Mouse (Mus musculus) splenic B cell, adult 2 months (primary cell): Measurements from ENCODE around the gene Fbxo7.
"Not testable (repeated sequence)": the region's sequence is repeated elsewhere in the genome, so short reads cannot be mapped to it uniquely, and the experiment has no call there.

ENCODE experiments used
- DNase-seq: peaks from one replicate; pipeline ENCODE4 v3.0.0-alpha.2; 2011; ENCODE audit warnings: low read depth, low spot score
- H3K27me3 ChIP-seq: 2 replicates; pipeline ENCODE4 v1.6.1; 2012; ENCODE audit warnings: mild to moderate bottlenecking, low read length, moderate library complexity, mixed read lengths; ENCODE audit not compliant: control insufficient read depth, poor library complexity, insufficient read depth, severe bottlenecking
- H3K36me3 ChIP-seq: 2 replicates; pipeline ENCODE4 v1.6.1; 2012; ENCODE audit warnings: mild to moderate bottlenecking, low read length, moderate library complexity, mixed read lengths; ENCODE audit not compliant: control insufficient read depth, poor library complexity, insufficient read depth, severe bottlenecking

Fbxo7 gene

GRCm38 (mm10) chr10:86022474-86022816, 673 bp downstream of the Fbxo7 start:
- H3K27me3 ChIP-seq: no peaks in the 10 kb centered on the region
- peaks cover 3% of the 10 kb centered on the region; the same call in 1 of the 2 replicates for H3K36me3 ChIP-seq
- DNase-seq: no peak

- no peaks in the 10 kb centered on the region for H3K27me3 ChIP-seq
- no peak for DNase-seq
- peaks cover 3% of the 10 kb centered on the region; the same call in 1 of the 2 replicates for H3K36me3 ChIP-seq
These were observed 1.4 kb downstream of the Fbxo7 start for GRCm38 (mm10) chr10:86023149-86023548.

- no peak for DNase-seq
- H3K36me3 ChIP-seq: peaks cover 10% of the 10 kb centered on the region
- H3K27me3 ChIP-seq: no peaks in the 10 kb centered on the region
These were observed 4.1 kb downstream of the Fbxo7 start for GRCm38 (mm10) chr10:86025906-86026305.

GRCm38 (mm10) chr10:86026354-86026753, 4.6 kb downstream of the Fbxo7 start:
- Histone ChIP-seq H3K36me3 (peaks cover 10% of the 10 kb centered on the region), H3K27me3 (no peaks in the 10 kb centered on the region)
- no peak for DNase-seq

- DNase-seq, H3K27me3 ChIP-seq: not testable (repeated sequence)
- peaks cover 11% of the 10 kb centered on the region for H3K36me3 ChIP-seq
These were observed 5.0 kb downstream of the Fbxo7 start for GRCm38 (mm10) chr10:86026807-86027206.

- Histone ChIP-seq H3K27me3 (no peaks in the 10 kb centered on the region), H3K36me3 (peaks cover 22% of the 10 kb centered on the region)
- DNase-seq: no peak
These were observed 9.0 kb downstream of the Fbxo7 start for GRCm38 (mm10) chr10:86030743-86031142.

- Histone ChIP-seq H3K27me3 (no peaks in the 10 kb centered on the region), H3K36me3 (peaks cover 25% of the 10 kb centered on the region)
- DNase-seq: no peak
These were observed 10.7 kb downstream of the Fbxo7 start for GRCm38 (mm10) chr10:86032517-86032916.

GRCm38 (mm10) chr10:86034007-86034728, 12.4 kb downstream of the Fbxo7 start:
- peaks cover 25% of the 10 kb centered on the region for H3K36me3 ChIP-seq
- no peak for DNase-seq
- H3K27me3 ChIP-seq: no peaks in the 10 kb centered on the region

GRCm38 (mm10) chr10:86043651-86044050, 21.9 kb downstream of the Fbxo7 start:
- DNase-seq: no peak
- Histone ChIP-seq H3K36me3 (peaks cover 10% of the 10 kb centered on the region; the same call in 1 of the 2 replicates), H3K27me3 (no peaks in the 10 kb centered on the region)

GRCm38 (mm10) chr10:86044066-86044465, 22.3 kb downstream of the Fbxo7 start:
- Histone ChIP-seq H3K36me3 (peaks cover 10% of the 10 kb centered on the region; the same call in 1 of the 2 replicates), H3K27me3 (no peaks in the 10 kb centered on the region)
- DNase-seq: no peak

- DNase-seq: no peak
- Histone ChIP-seq H3K36me3 (peaks cover 11% of the 10 kb centered on the region; the same call in 1 of the 2 replicates), H3K27me3 (no peaks in the 10 kb centered on the region)
These were observed 24.6 kb downstream of the Fbxo7 start for GRCm38 (mm10) chr10:86046371-86046770.

- DNase-seq: no peak
- Histone ChIP-seq H3K27me3 (no peaks in the 10 kb centered on the region), H3K36me3 (peaks cover 10% of the 10 kb centered on the region; the same call in 1 of the 2 replicates)
These were observed 26.0 kb downstream of the Fbxo7 start for GRCm38 (mm10) chr10:86047786-86048185.

- Histone ChIP-seq H3K36me3 (peaks cover 2% of the 10 kb centered on the region; the same call in 1 of the 2 replicates), H3K27me3 (no peaks in the 10 kb centered on the region)
- no peak for DNase-seq
These were observed 28.8 kb downstream of the Fbxo7 start for GRCm38 (mm10) chr10:86050522-86050921.

- Histone ChIP-seq H3K36me3 (peaks cover 2% of the 10 kb centered on the region; the same call in 1 of the 2 replicates), H3K27me3 (no peaks in the 10 kb centered on the region)
- no peak for DNase-seq
These were observed 31.2 kb downstream of the Fbxo7 start for GRCm38 (mm10) chr10:86052818-86053522.

- H3K36me3 ChIP-seq: peaks cover under 1% of the 10 kb centered on the region; the same call in 1 of the 2 replicates
- H3K27me3 ChIP-seq: no peaks in the 10 kb centered on the region
- DNase-seq: no peak
These were observed 34.6 kb downstream of the Fbxo7 start for GRCm38 (mm10) chr10:86056297-86056903.
